Mouse (Mus musculus): ENCODE results near the gene Efhc1. TPM values are rescaled to one million over a fixed set of nuclear protein-coding genes. Genes with fewer than 3 reads are reported as not detected.
A peak's percentile ranks its signal among the peaks of the same experiment; 100 is the strongest.

Gene Efhc1
- total RNA-seq, 2 experiments from 2014 or later, result 0.61 to 0.93 TPM

DNA sequence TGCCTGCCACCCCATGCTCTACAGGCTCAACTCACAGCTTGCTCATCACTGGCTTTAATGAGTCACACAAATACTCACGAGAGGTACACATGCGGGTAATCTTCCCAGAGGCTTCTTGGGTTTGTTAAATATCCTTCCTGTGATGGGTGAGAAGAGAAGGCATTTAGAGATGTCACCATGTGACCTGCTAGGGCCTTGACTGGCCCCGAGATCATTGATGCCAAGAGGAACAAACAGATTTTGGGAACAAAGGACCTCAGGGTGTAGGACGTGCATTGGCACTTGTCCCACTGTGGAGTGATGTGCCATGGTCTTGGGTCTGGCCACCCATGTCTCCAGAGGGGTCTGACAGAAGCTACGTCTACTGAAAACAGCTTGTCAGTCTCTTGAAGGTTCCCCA is 55.3 kb downstream of the Efhc1 start:
- no peak for DNase-seq (ENCODE audit: low spot score in 2 of 2)

DNA sequence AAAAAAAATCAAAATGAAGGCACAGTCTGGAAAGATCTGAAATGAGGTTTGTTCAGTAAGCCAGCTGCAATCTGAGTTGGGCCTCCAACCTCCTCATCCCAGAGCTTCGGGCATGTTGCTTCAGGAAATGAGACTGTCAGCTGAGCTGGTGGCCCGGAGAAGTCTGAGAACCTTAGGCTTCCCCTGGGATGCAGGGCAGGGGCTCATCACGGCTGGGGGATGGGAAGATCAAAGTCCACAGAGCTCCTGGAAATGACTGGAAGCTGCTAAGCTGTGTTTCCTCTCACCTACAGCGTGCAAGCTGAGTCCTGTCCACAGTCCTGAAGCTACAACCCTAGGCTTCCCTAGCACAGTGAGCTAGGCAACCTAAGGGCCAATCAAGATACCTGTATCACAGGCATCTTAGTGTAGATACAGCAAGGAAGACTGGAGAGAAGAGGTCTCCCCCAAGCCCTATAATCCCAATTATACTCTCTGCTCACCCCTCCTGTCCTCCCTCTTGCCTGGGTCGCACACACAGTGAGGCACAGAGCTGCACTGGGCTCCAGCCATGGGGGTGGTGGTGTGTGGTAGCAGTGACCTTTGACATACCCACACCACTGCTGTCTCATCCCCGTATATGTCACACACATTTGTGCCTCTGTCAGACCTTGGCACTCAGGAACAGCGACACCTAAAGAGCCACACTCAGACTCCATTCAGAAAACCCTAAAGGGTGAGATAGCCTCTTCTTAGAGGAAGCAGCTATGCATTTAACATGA is 56.7 kb downstream of the Efhc1 start:
- no peak for DNase-seq (ENCODE audit: low spot score in 2 of 2)

DNA sequence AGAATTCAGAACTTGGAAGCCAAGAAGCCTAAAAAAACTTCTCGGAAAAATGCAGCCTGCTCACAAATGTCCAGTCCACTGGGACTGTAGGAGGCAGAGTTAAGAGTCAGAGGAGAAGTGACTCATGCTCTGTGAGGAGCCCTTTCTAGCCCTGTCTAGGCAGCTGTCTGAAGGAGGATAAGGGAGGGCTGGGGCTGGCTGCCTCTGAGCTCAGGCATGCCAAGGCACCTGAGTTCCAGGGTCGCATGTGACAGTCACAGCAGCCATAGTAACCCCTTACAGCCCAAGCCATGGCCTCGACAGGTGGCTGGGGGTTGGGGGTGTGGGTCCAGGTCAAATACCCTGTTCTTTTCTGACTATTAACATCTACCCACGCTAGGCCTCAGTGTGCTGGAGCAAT is 57.5 kb downstream of the Efhc1 start:
- no peak for DNase-seq (ENCODE audit: low spot score in 2 of 2)

DNA sequence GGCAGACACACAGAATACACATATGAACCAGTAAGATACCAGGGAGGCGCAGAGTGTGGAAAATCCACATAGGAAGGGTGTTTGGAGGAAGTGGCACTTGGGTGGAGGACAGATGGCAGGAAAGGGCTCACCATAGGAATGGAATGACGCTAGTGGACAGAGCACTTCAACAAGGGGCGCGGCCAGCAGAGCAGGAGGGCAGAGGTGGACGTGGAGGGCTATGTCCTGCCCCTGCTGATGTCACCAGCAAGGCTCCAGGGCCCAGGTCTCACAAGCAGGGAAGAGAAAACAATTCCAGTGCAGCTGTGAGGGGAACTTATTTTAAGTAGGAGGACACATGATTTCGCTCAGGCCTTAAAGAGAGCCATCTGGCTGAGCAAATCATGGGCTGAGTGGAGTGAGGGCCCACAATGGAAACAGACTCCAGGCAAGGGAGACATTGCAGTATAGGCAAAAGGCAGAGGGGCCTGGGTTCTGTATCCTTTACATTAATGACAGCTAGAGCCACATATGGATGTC is 58.9 kb downstream of the Efhc1 start:
- DNase-seq (ENCODE audit: low spot score in 2 of 2), result no peak

DNA sequence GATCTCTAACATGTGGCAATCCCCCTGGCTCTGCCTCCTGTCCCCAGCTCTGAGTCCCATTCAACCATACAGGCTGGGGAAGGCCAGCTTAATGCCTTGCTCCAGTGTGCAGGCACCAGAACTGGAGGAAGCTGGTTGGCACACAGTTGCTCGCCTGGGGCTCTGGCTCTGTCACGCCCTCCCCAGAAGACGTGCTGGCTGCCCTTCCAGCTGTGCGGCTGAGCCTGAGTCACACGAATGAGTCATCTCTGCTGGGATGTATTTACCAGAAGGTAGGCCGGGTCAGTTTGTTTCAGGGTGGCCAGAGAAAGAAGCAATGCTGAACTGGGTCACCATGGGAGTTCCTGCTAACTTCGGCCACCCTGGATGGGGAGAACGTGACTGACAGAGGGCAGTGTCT is 63.0 kb downstream of the Efhc1 start:
- peak in 1 of 2 experiments; percentile 21 for DNase-seq (ENCODE audit: low spot score in 2 of 2)

DNA sequence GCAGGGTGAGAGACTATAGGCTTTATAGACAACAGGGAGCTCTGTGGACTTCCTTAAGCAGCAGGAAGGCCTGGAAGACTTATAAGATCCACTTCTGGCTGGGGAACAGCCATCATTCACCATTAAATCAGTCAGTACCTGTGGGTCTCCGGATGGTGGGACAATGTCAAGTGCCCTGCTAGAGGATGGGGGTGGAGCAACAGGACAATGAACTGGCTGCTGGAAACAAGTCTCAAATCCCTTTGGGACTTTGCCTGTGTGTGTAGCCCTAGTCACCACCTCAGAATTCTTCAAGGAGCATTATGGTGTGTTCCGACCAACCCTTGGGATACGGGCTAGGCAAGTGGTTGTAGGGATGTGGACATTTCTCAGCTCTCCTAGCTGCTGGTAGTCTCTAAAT is 71.7 kb downstream of the Efhc1 start:
- no peak for DNase-seq (ENCODE audit: low spot score in 2 of 2)

DNA sequence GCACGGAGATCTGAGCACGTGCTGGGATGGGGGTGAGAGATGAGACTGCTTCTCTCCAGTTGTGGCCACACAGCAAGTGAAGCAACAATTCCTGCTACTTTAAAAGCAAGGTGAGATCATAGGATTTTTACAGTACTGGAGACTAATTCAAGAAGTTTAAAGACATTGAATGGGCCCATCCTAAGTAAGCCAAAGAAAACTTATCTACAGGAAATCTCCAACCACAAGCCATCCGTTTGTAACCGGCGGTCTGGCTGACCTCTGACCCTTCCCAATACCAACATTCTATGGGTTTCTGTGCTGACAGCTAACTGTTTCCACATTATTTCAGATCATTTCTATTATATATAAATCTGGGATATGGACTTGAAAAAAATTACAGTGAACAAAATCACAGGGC is 73.8 kb downstream of the Efhc1 start:
- DNase-seq (ENCODE audit: low spot score in 2 of 2), result no peak

DNA sequence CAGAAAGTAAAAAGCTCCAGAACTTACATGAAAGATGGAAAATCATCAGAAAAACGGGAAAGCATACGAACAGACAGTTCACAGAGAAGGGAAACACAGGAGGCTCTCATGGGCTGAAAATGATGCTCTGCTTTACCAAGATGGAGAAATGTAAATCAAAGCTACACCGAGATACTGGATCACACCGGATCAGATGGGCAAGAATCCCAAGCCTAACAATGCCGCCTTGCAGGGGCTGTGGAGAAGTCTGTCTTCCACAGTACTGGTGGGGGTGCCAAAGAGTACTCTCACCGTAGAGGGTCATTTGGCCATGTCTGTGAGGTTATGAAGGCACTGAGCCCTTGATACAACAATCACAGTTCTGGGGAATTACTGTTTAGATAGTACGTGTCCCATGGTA is 75.1 kb downstream of the Efhc1 start:
- DNase-seq (ENCODE audit: low spot score in 2 of 2), result no peak

DNA sequence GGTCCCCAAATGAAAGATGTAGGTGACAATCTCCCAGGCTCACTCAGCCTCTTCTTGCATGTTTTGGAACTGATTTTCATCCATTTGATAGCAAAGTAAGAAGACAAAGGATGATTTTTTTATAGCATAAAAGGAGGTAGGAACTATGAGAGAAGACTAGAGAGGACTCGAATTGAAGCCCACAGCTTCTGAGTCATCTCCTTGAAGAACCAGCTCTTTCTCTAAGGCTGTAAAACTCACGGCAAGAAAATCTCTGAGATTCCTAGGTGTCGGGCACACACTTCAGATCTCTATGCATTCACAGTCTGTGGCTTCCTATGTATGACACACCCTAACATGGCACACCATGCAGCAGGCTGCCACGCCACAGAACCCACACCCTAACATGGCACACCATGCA is 77.6 kb downstream of the Efhc1 start:
- no peak for DNase-seq (ENCODE audit: low spot score in 2 of 2)

DNA sequence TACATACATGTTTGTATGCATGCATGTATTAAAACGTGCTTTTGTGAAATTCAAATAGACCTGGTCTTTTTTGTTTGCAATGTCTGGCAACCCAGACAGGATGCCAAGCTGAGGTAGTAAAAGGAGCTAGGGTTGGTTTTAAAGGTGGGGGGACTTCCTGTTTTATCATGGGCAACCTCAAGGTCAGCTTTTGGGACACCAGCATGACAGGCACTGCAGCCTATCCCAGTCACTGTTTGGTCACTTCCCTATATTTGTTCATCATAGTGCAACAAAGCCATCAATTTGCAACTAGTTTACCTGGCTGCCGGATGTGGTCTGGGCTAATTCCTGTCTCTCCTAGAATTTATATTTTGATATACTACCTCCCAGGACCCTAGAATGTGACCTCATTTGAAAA is 80.2 kb downstream of the Efhc1 start:
- no peak for DNase-seq (ENCODE audit: low spot score in 2 of 2)

DNA sequence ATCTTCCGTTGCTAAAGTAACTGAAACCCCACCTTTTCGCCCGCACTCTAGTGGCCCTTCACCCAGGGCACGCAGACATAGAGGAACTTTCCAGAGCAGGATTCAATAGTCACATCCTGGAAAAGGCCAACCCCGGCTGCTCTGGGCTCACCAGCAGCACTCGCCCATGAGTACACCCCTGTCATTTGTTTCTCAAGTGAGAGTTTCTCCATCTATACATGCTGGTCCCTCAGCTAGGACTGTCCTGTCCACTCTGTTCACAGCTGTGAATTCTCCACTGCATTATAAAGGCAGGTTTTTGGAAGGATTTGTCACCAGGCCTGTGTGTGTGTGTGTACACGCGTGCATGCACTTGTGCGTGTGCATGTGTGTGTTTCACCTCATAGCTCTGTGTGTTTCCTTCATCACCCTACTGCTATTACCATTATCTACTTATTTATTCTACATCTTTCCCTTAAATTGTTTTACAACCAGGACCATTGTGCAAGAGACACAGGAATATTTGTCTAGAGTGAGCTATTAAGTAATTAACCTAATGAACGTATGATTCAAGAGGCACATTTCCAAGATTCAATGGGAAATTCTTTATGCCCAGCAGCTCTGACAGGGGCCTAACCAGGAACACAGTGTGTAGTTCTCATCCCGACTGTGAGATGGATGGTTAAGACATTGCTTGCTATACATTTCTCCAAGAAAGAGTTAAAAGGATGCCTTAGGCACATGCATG is 81.8 kb downstream of the Efhc1 start:
- DNase-seq (ENCODE audit: low spot score in 2 of 2), result no peak

DNA sequence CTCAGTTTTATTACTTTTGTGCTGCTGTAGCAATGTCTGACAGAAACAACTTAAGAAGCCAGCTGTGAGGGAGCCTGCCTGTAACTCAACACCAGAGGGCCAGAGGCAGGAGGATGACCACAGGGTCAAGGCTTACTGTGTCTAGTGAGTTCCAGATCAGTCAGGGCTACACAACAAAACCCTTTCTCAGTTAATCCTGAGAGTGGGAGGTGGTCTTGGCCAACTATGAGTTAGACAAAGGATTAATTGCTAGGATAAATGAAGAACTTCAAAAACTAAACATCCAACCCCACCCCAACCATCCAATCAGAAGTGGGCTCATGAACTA is 82.3 kb downstream of the Efhc1 start:
- DNase-seq (ENCODE audit: low spot score in 2 of 2), result no peak

DNA sequence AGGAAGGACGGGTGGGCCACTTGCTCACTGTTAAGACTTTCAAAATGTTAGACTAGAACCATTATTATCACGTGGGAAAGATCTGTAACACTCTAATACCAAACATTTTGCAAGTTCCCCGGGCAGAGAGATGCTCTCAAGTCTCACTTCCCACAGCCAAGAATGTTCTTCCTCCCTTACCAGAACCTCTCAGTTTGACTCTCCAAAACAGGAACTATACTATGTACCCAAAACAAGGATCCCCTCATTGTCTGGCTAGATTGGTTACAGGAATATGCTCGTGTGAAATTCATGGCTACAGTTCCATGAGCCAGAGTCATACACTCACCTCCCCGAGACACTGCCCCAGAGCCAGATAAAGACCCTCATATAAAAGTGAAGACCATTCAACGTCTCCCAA is 84.5 kb downstream of the Efhc1 start:
- DNase-seq (ENCODE audit: low spot score in 2 of 2), result no peak

DNA sequence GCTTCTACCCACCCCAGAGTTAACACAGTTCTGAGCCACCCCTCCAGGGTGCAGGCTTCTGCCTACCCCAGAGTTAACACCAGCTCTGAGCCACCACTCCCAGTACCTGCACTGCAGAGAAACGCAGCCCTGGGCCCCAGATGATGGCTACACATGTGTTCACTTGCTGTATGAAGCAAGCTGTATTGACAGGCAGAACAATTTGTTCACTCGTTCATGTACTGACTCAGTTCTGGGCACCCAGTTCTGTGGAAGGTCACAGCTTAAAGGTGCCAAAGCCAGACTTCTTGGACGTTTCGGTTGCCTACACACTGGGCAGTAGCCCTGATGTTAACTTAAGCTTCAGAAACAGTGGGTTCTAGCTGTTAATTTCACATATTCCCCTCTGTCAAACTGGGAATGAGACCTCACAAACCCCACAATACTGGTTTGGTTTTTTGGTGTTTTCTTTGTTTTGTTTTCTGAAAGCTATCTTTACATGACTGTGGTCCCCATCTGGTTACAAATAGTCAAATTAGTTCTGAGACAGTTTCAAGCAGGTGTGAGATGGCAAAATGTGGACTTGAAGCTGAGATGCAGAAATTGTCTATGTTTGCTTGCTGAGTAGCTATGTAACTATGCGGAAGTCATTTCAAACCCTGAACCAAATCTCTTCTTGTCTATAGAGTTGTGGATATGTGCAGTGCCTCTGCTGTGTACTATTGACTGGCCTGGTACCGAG is 86.6 kb downstream of the Efhc1 start:
- no peak for DNase-seq (ENCODE audit: low spot score in 2 of 2)

DNA sequence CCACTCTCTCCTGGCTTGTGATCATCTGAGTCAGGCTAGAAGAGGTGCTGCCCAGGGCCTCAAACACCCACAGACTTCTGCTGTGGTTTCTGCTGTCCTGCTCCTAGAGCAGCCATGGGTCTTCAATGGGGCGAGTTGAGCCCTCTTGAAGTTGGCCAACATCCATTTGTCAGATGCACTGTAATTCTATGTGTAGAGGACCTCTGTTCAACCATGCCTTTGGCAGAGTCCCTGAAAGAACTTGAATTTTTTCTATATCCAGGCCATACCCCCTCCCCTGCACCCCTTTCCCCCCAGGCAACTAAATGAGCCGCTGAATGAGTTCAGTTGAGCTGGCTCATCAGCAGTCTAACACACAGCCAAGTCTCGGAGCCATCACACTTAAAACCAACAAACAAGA is 88.1 kb downstream of the Efhc1 start:
- no peak for DNase-seq (ENCODE audit: low spot score in 2 of 2)

DNA sequence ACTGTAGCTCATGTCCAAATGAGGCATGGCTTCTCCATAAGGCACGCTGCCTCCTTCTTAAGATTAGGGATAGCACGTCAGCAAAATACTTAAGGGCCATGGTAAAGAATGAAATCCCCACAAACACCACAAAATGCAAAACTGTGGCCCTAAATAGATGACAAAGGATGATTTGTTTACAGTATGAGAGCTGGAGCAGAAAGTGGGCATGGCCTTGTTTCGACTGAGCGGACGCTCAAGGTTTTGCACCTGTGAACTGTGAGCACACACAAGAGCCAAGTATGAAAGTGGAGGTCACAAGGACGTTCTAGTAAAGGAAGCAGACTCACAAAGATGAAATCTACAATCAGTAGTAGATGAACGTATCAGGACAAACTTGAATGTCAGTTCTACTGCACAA is 88.7 kb downstream of the Efhc1 start:
- DNase-seq (ENCODE audit: low spot score in 2 of 2), result no peak

Other genes with a start within 250 kb of the Efhc1 start
- not detected for gene Il17a, start 220.7 kb upstream of the Efhc1 start, total RNA-seq (2021)
- not detected for gene Il17f, start 161.0 kb upstream of the Efhc1 start, total RNA-seq (2021)
- 1 to 10 TPM; 1.9 to 2.8 TPM for gene Mcm3, start 131.3 kb upstream of the Efhc1 start, total RNA-seq (2021)
- 100 to 1,000 TPM; 110 to 114 TPM for gene Paqr8, start 61.0 kb upstream of the Efhc1 start, total RNA-seq (2021)
- 1 to 10 TPM; 1.0 to 1.1 TPM for gene Tram2, start 127.6 kb downstream of the Efhc1 start, total RNA-seq (2021)